Mouse (Mus musculus): ENCODE results near the gene Zfp341. TPM values are rescaled to one million over a fixed set of nuclear protein-coding genes. Genes with fewer than 3 reads are reported as not detected.

Zfp341 gene
- polyA plus RNA-seq (2014; fragmentation: Nextera tagmentation; extraction: Ambion mirVana) = 1.1 and 1.3 TPM in 2 replicates

GRCm38 (mm10) chr2:154613118-154614115 is at the start of gene Zfp341, which contains the start of gene 4930519P11Rik:
Gene Zfp341 (plus strand): TSS chr2:154613297.
Gene 4930519P11Rik (minus strand): TSS chr2:154613437.
- Histone ChIP-seq H3K27ac (ENCODE audit: low read depth, low read length) (peak within 1 kb of the TSS; percentile 98), H3K36me3 (ENCODE audit: control insufficient read depth, insufficient read depth, low read length) (no peaks in the 10 kb centered on the region), H3K4me1 (ENCODE audit: control insufficient read depth, insufficient read depth, low read length) (peaks cover 14% of the 10 kb centered on the region), H3K9me3 (ENCODE audit: control insufficient read depth, low read length) (no peaks in the 10 kb centered on the region), H3K4me3 (ENCODE audit: low read length) (peak within 1 kb of the TSS; percentile 57), H3K4me2 (replicated peaks; ENCODE audit: low read depth, low read length) (peak within 1 kb of the TSS; percentile 75), H3K9ac (ENCODE audit: low read depth, low read length) (peak within 1 kb of the TSS; percentile 88), H3K27me3 (ENCODE audit: control insufficient read depth, insufficient read depth, low read length) (no peaks in the 10 kb centered on the region)
- WGBS = under 1% methylated on average over 76 of the region's 98 CpGs
- ATAC-seq (ENCODE audit: low FRiP score, low TSS enrichment) = peak; percentile 94

- H3K4me2 ChIP-seq (replicated peaks; ENCODE audit: low read depth, low read length) = no peak overlapping the region
- WGBS = 82% methylated on average over 22 of the region's 22 CpGs
- no peaks in the 10 kb centered on the region for H3K27me3 ChIP-seq (ENCODE audit: control insufficient read depth, insufficient read depth, low read length)
- H3K9ac ChIP-seq (ENCODE audit: low read depth, low read length) = no peak overlapping the region
- H3K27ac ChIP-seq (ENCODE audit: low read depth, low read length) = no peak overlapping the region
- no peak for ATAC-seq (ENCODE audit: low FRiP score, low TSS enrichment)
- H3K9me3 ChIP-seq (ENCODE audit: control insufficient read depth, low read length) = no peaks in the 10 kb centered on the region
- H3K4me3 ChIP-seq (ENCODE audit: low read length) = no peak overlapping the region
- peaks cover 30% of the 10 kb centered on the region for H3K4me1 ChIP-seq (ENCODE audit: control insufficient read depth, insufficient read depth, low read length)
- peaks cover 38% of the 10 kb centered on the region for H3K36me3 ChIP-seq (ENCODE audit: control insufficient read depth, insufficient read depth, low read length)
Observed at GRCm38 (mm10) chr2:154563612-154564170, 49.4 kb upstream of the Zfp341 start.

DNA sequence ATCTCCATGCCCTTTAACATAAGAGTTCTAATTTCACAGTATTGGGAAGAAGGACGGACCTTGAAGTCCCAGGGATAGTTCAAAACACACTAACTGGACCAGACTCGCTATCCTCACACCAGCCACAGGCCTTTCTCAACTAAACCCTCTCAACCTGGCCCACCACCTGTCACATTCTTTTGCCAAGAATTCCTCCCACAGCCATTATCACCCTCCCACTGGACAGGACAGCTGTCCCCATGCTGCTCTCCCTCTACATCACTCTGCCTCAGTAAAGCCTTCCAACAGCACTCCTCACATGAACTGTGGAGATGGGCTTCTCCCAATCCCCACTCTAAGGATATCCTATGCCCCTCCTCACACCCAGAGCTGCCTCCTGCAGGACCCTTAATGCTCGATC is 47.5 kb upstream of the Zfp341 start:
- Histone ChIP-seq H3K9me3 (ENCODE audit: control insufficient read depth, low read length) (no peaks in the 10 kb centered on the region), H3K9ac (ENCODE audit: low read depth, low read length) (no peak overlapping the region), H3K4me1 (ENCODE audit: control insufficient read depth, insufficient read depth, low read length) (peaks cover 33% of the 10 kb centered on the region), H3K36me3 (ENCODE audit: control insufficient read depth, insufficient read depth, low read length) (peaks cover 35% of the 10 kb centered on the region), H3K27me3 (ENCODE audit: control insufficient read depth, insufficient read depth, low read length) (no peaks in the 10 kb centered on the region), H3K27ac (ENCODE audit: low read depth, low read length) (no peak overlapping the region), H3K4me2 (replicated peaks; ENCODE audit: low read depth, low read length) (no peak overlapping the region), H3K4me3 (ENCODE audit: low read length) (no peak overlapping the region)
- ATAC-seq (ENCODE audit: low FRiP score, low TSS enrichment) = no peak
- 57% methylated on average over 3 of the region's 3 CpGs for WGBS

GRCm38 (mm10) chr2:154566641-154567040 is 46.5 kb upstream of the Zfp341 start:
- ATAC-seq (ENCODE audit: low FRiP score, low TSS enrichment) = no peak
- no peak overlapping the region; the same call in 1 of the 2 replicates for H3K27ac ChIP-seq (ENCODE audit: low read depth, low read length)
- H3K4me1 ChIP-seq (ENCODE audit: control insufficient read depth, insufficient read depth, low read length) = peaks cover 40% of the 10 kb centered on the region
- no peaks in the 10 kb centered on the region for H3K9me3 ChIP-seq (ENCODE audit: control insufficient read depth, low read length)
- no peak overlapping the region for H3K4me3 ChIP-seq (ENCODE audit: low read length)
- H3K4me2 ChIP-seq (replicated peaks; ENCODE audit: low read depth, low read length) = no peak overlapping the region
- H3K9ac ChIP-seq (ENCODE audit: low read depth, low read length) = 0 out of 2 replicates have a peak overlapping the region, but pooled peaks have one; percentile 8
- H3K27me3 ChIP-seq (ENCODE audit: control insufficient read depth, insufficient read depth, low read length) = no peaks in the 10 kb centered on the region
- peaks cover 25% of the 10 kb centered on the region for H3K36me3 ChIP-seq (ENCODE audit: control insufficient read depth, insufficient read depth, low read length)
- WGBS = 37% methylated on average over 8 of the region's 8 CpGs

DNA sequence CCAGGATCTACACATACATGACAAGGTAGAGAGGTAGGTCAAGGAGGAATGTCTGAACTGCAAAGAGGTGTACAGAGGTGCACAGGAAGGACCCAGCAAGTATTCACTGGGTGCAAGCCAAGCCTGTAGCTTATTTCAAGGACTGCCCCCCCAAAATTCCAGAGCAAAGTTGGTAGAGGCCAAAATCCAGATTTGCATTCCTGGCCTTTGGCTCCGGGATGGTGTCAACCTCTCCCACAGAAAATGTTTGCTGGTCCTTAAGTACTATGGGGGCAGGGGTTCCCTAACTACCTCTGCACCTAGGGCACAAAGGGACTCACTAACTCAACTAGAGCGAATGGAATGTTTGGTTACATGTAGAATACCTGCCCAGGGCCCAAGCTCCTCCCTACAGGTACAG is 45.3 kb upstream of the Zfp341 start:
- Histone ChIP-seq H3K36me3 (ENCODE audit: control insufficient read depth, insufficient read depth, low read length) (peaks cover 17% of the 10 kb centered on the region), H3K4me1 (ENCODE audit: control insufficient read depth, insufficient read depth, low read length) (peaks cover 40% of the 10 kb centered on the region), H3K9me3 (ENCODE audit: control insufficient read depth, low read length) (no peaks in the 10 kb centered on the region), H3K4me3 (ENCODE audit: low read length) (peak overlapping the region; percentile 76), H3K27me3 (ENCODE audit: control insufficient read depth, insufficient read depth, low read length) (no peaks in the 10 kb centered on the region), H3K9ac (ENCODE audit: low read depth, low read length) (peak overlapping the region; percentile 88; the same call in 1 of the 2 replicates), H3K4me2 (replicated peaks; ENCODE audit: low read depth, low read length) (peak overlapping the region; percentile 55), H3K27ac (ENCODE audit: low read depth, low read length) (peak overlapping the region; percentile 77; the same call in 1 of the 2 replicates)
- no peak for ATAC-seq (ENCODE audit: low FRiP score, low TSS enrichment)
- 68% methylated on average over 2 of the region's 2 CpGs for WGBS

DNA sequence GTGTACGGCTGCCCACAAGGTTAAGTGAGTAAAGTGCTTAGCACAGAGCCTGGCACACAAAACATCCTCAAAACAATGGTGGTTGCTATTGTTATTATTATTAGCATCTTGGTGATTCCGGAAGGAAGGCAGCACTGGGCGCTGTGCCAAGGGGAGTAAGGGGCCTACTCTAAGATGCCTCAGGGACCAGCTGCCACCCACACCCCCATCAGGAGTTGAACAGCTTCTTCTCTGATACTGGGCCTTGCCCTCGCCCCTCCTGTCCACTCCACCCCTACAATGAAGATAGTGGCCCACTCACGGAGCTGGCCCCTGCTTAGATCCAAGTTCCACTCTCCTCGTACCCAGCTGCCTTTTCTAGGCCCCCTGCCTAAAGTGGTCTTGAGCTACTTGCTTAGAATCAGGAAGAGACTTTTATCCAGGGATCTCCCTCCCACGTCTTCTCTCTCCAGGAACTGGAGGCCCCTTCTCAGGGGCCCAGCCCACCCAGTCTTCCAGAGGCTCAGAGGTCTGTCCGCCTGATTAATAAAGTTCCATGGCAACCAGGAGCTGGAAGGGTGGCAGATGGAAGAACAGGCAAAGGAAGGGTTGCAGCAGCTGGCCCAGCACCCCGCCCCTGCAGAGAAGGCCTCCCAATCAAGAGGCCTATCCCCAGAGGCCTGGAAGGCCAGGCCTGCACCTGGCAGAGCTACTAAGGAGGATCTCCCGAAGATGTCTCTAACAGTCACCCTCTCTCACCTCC is 44.6 kb upstream of the Zfp341 start:
- Histone ChIP-seq H3K4me2 (replicated peaks; ENCODE audit: low read depth, low read length) (peak overlapping the region; percentile 55), H3K36me3 (ENCODE audit: control insufficient read depth, insufficient read depth, low read length) (peaks cover 10% of the 10 kb centered on the region; the same call in 1 of the 2 replicates), H3K27me3 (ENCODE audit: control insufficient read depth, insufficient read depth, low read length) (no peaks in the 10 kb centered on the region), H3K9ac (ENCODE audit: low read depth, low read length) (peak overlapping the region; percentile 88), H3K4me1 (ENCODE audit: control insufficient read depth, insufficient read depth, low read length) (peaks cover 40% of the 10 kb centered on the region), H3K27ac (ENCODE audit: low read depth, low read length) (peak overlapping the region; percentile 77), H3K4me3 (ENCODE audit: low read length) (peak overlapping the region; percentile 76), H3K9me3 (ENCODE audit: control insufficient read depth, low read length) (no peaks in the 10 kb centered on the region)
- WGBS = 19% methylated on average over 10 of the region's 10 CpGs
- peak; percentile 13; the same call in 1 of the 2 replicates for ATAC-seq (ENCODE audit: low FRiP score, low TSS enrichment)

- Histone ChIP-seq H3K36me3 (ENCODE audit: control insufficient read depth, insufficient read depth, low read length) (peaks cover 3% of the 10 kb centered on the region; the same call in 1 of the 2 replicates), H3K9ac (ENCODE audit: low read depth, low read length) (peak overlapping the region; percentile 88), H3K4me3 (ENCODE audit: low read length) (peak overlapping the region; percentile 76), H3K9me3 (ENCODE audit: control insufficient read depth, low read length) (no peaks in the 10 kb centered on the region), H3K4me2 (replicated peaks; ENCODE audit: low read depth, low read length) (peak overlapping the region; percentile 55), H3K4me1 (ENCODE audit: control insufficient read depth, insufficient read depth, low read length) (peaks cover 40% of the 10 kb centered on the region), H3K27me3 (ENCODE audit: control insufficient read depth, insufficient read depth, low read length) (no peaks in the 10 kb centered on the region), H3K27ac (ENCODE audit: low read depth, low read length) (peak overlapping the region; percentile 77)
- peak; percentile 82 for ATAC-seq (ENCODE audit: low FRiP score, low TSS enrichment)
- WGBS = under 1% methylated on average over 47 of the region's 70 CpGs
Observed at GRCm38 (mm10) chr2:154569071-154569748, 43.9 kb upstream of the Zfp341 start.

- H3K36me3 ChIP-seq (ENCODE audit: control insufficient read depth, insufficient read depth, low read length) = no peaks in the 10 kb centered on the region; the same call in 1 of the 2 replicates
- peak within 1 kb of the TSS; percentile 68 for H3K4me2 ChIP-seq (replicated peaks; ENCODE audit: low read depth, low read length)
- peak within 1 kb of the TSS; percentile 76 for H3K4me3 ChIP-seq (ENCODE audit: low read length)
- no peaks in the 10 kb centered on the region for H3K27me3 ChIP-seq (ENCODE audit: control insufficient read depth, insufficient read depth, low read length)
- WGBS = under 1% methylated on average over 23 of the region's 44 CpGs
- ATAC-seq (ENCODE audit: low FRiP score, low TSS enrichment) = peak; percentile 98
- peak within 1 kb of the TSS; percentile 77 for H3K27ac ChIP-seq (ENCODE audit: low read depth, low read length)
- peak within 1 kb of the TSS; percentile 88 for H3K9ac ChIP-seq (ENCODE audit: low read depth, low read length)
- H3K9me3 ChIP-seq (ENCODE audit: control insufficient read depth, low read length) = no peaks in the 10 kb centered on the region
- H3K4me1 ChIP-seq (ENCODE audit: control insufficient read depth, insufficient read depth, low read length) = peaks cover 40% of the 10 kb centered on the region
Observed at GRCm38 (mm10) chr2:154569836-154570286, 43.2 kb upstream of the Zfp341 start, which contains the start of gene E2f1. Gene E2f1 (minus strand): TSS chr2:154569892.
